Mouse (Mus musculus): ENCODE results near the gene 9330161L09Rik.
"Not testable (repeated sequence)": the region's sequence is repeated elsewhere in the genome, so short reads cannot be mapped to it uniquely, and the experiment has no call there.

Gene 9330161L09Rik

GRCm38 (mm10) chr12:103407720-103408119, at the start of gene 9330161L09Rik:
Gene 9330161L09Rik (minus strand): TSS chr12:103407820.
- no peak for DNase-seq (ENCODE audit: low spot score in 2 of 2)

- no peak for DNase-seq (ENCODE audit: low spot score in 2 of 2)
Observed at GRCm38 (mm10) chr12:103457140-103457539, 49.5 kb upstream of the 9330161L09Rik start, which contains the start of gene Ifi27l2b. Gene Ifi27l2b (minus strand): TSS chr12:103457223.

- not testable (repeated sequence) for DNase-seq (ENCODE audit: low spot score in 2 of 2)
Observed at GRCm38 (mm10) chr12:103456727-103457126, 49.1 kb upstream of the 9330161L09Rik start.

- DNase-seq (ENCODE audit: low spot score in 2 of 2) = no peak
Observed at GRCm38 (mm10) chr12:103453361-103453760, 45.7 kb upstream of the 9330161L09Rik start.

- no peak for DNase-seq (ENCODE audit: low spot score in 2 of 2)
Observed at GRCm38 (mm10) chr12:103445060-103445459, 37.4 kb upstream of the 9330161L09Rik start.

- DNase-seq (ENCODE audit: low spot score in 2 of 2) = not testable (repeated sequence)
Observed at GRCm38 (mm10) chr12:103444261-103444660, 36.6 kb upstream of the 9330161L09Rik start.

GRCm38 (mm10) chr12:103443524-103443923, 35.9 kb upstream of the 9330161L09Rik start, which contains the start of gene Ifi27l2a:
Gene Ifi27l2a (minus strand): TSS chr12:103443680.
- DNase-seq (ENCODE audit: low spot score in 2 of 2) = no peak

- no peak for DNase-seq (ENCODE audit: low spot score in 2 of 2)
Observed at GRCm38 (mm10) chr12:103437601-103438000, 30.0 kb upstream of the 9330161L09Rik start.

GRCm38 (mm10) chr12:103434861-103435260, 27.2 kb upstream of the 9330161L09Rik start:
- DNase-seq (ENCODE audit: low spot score in 2 of 2) = no peak

GRCm38 (mm10) chr12:103433986-103434731, 26.5 kb upstream of the 9330161L09Rik start, which contains the start of gene Ifi27:
Gene Ifi27 (plus strand): TSS chr12:103434211.
- DNase-seq (ENCODE audit: low spot score in 2 of 2) = no peak

GRCm38 (mm10) chr12:103433430-103433829, 25.8 kb upstream of the 9330161L09Rik start:
- no peak for DNase-seq (ENCODE audit: low spot score in 2 of 2)

- no peak for DNase-seq (ENCODE audit: low spot score in 2 of 2)
Observed at GRCm38 (mm10) chr12:103426710-103427109, 19.1 kb upstream of the 9330161L09Rik start.

- DNase-seq (ENCODE audit: low spot score in 2 of 2) = peak; percentile 97 to 98
Observed at GRCm38 (mm10) chr12:103425729-103426470, 18.3 kb upstream of the 9330161L09Rik start, which contains the start of gene Ddx24. Gene Ddx24 (minus strand): TSS chr12:103425830.

GRCm38 (mm10) chr12:103425016-103425728, 17.6 kb upstream of the 9330161L09Rik start:
- no peak for DNase-seq (ENCODE audit: low spot score in 2 of 2)

GRCm38 (mm10) chr12:103408144-103408543, 524 bp upstream of the 9330161L09Rik start:
- DNase-seq (ENCODE audit: low spot score in 2 of 2) = no peak

GRCm38 (mm10) chr12:103404131-103404530, 3.5 kb downstream of the 9330161L09Rik start:
- DNase-seq (ENCODE audit: low spot score in 2 of 2) = no peak

- DNase-seq (ENCODE audit: low spot score in 2 of 2) = no peak
Observed at GRCm38 (mm10) chr12:103396751-103397150, 10.9 kb downstream of the 9330161L09Rik start.

- no peak for DNase-seq (ENCODE audit: low spot score in 2 of 2)
Observed at GRCm38 (mm10) chr12:103395486-103396275, 11.9 kb downstream of the 9330161L09Rik start.

- DNase-seq (ENCODE audit: low spot score in 2 of 2) = no peak
Observed at GRCm38 (mm10) chr12:103393528-103393927, 14.1 kb downstream of the 9330161L09Rik start.

- no peak for DNase-seq (ENCODE audit: low spot score in 2 of 2)
Observed at GRCm38 (mm10) chr12:103391098-103391497, 16.5 kb downstream of the 9330161L09Rik start.

GRCm38 (mm10) chr12:103389982-103390381, 17.6 kb downstream of the 9330161L09Rik start:
- DNase-seq (ENCODE audit: low spot score in 2 of 2) = no peak
